Mouse (Mus musculus) lung, adult 2 months (tissue): ENCODE data around the gene Mb21d2.

Experiments used
- CTCF ChIP-seq: fragments of 200-500 bp; IDR thresholded peaks from 2 replicates; pipeline ENCODE4 v1.5.1; 2011; ENCODE audit warnings: mild to moderate bottlenecking, low read length, control low read depth; ENCODE audit not compliant: insufficient read depth
- POLR2A ChIP-seq: fragments of 200-500 bp; IDR thresholded peaks from 2 replicates; pipeline ENCODE4 v1.6.1; 2011; ENCODE audit warnings: low read depth, mild to moderate bottlenecking, control low read depth, low read length, borderline replicate concordance; ENCODE audit errors: extremely low read depth

DNA sequence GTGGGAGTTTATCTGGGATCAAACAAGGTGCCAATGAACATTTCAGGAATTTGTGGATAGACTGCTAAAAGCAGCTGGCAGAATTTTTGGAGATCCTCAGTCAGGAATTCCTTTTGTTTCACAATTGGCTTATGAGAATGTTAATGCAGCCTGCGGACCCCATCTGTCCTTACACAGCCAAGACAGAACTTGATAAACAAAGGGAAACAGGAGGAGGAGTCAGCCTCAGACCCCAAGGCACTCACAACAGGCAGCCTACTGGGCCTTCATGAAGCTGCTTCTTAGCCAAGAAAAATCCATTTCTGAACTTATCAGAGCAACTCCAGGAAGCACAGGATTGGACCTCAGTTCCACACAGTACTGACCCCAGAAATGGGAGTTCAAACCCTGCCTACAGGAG is 120.4 kb downstream of the Mb21d2 start:
- TF ChIP-seq CTCF (no peak), POLR2A (no peak)
